Mouse (Mus musculus) mouse trophoblast stem cell (cell line): Measurements from ENCODE around the gene Zfp128.
"Not testable (repeated sequence)": the region's sequence is repeated elsewhere in the genome, so short reads cannot be mapped to it uniquely, and the experiment has no call there.

Source experiments
- in situ Hi-C, 2 experiments: fragments of 300-500 bp; cut with MseI, MboI; formaldehyde crosslinking; loops; 2 replicates in 1 of 2; 3 replicates in 1 of 2; pipeline ENCODE4 v1.15.1; 2025

Gene Zfp128

GRCm38 (mm10) chr7:12880911-12881660 lies at the start of gene Zfp128:
Gene Zfp128 (plus strand): TSS chr7:12881177.
- in situ Hi-C loops: no loop called here

GRCm38 (mm10) chr7:12834162-12835120 lies 46.5 kb upstream of the Zfp128 start, which contains the start of gene Zfp110:
Gene Zfp110 (plus strand): TSS chr7:12834761.
- in situ Hi-C loops: no loop called here

GRCm38 (mm10) chr7:12835193-12835671 lies 45.7 kb upstream of the Zfp128 start:
- in situ Hi-C loops: no loop called here

GRCm38 (mm10) chr7:12835779-12836178 lies 45.2 kb upstream of the Zfp128 start:
- in situ Hi-C loops: no loop called here

- in situ Hi-C loops: no loop called here
Observed at GRCm38 (mm10) chr7:12874301-12874700, 6.7 kb upstream of the Zfp128 start.

- in situ Hi-C loops: no loop called here
Observed at GRCm38 (mm10) chr7:12880036-12880435, 941 bp upstream of the Zfp128 start.

GRCm38 (mm10) chr7:12880497-12880896 lies 480 bp upstream of the Zfp128 start:
- in situ Hi-C loops: not testable (repeated sequence)

GRCm38 (mm10) chr7:12886563-12887266 lies 5.7 kb downstream of the Zfp128 start:
- in situ Hi-C loops: no loop called here

- in situ Hi-C loops: no loop called here
Observed at GRCm38 (mm10) chr7:12887585-12887984, 6.6 kb downstream of the Zfp128 start.

- in situ Hi-C loops: no loop called here
Observed at GRCm38 (mm10) chr7:12890928-12891327, 10.0 kb downstream of the Zfp128 start.

- in situ Hi-C loops: no loop called here
Observed at GRCm38 (mm10) chr7:12891334-12891733, 10.4 kb downstream of the Zfp128 start.

- in situ Hi-C loops: no loop called here
Observed at GRCm38 (mm10) chr7:12897655-12898410, 16.9 kb downstream of the Zfp128 start, which contains the start of gene Zscan22. Gene Zscan22 (plus strand): TSS chr7:12897815.

GRCm38 (mm10) chr7:12901517-12901916 lies 20.5 kb downstream of the Zfp128 start:
- in situ Hi-C loops: no loop called here

GRCm38 (mm10) chr7:12903623-12904022 lies 22.6 kb downstream of the Zfp128 start:
- in situ Hi-C loops: no loop called here

- in situ Hi-C loops: no loop called here
Observed at GRCm38 (mm10) chr7:12905146-12905545, 24.2 kb downstream of the Zfp128 start.

- in situ Hi-C loops: no loop called here
Observed at GRCm38 (mm10) chr7:12909498-12909962, 28.6 kb downstream of the Zfp128 start.

GRCm38 (mm10) chr7:12910181-12910668 lies 29.2 kb downstream of the Zfp128 start:
- in situ Hi-C loops: no loop called here

- in situ Hi-C loops: no loop called here
Observed at GRCm38 (mm10) chr7:12913556-12913955, 32.6 kb downstream of the Zfp128 start.

GRCm38 (mm10) chr7:12920495-12920894 lies 39.5 kb downstream of the Zfp128 start:
- in situ Hi-C loops: not testable (repeated sequence)

- in situ Hi-C loops: no loop called here
Observed at GRCm38 (mm10) chr7:12921318-12921704, 40.3 kb downstream of the Zfp128 start.
